ENCODE assay signal across 18 mouse cellular contexts in genomic region chr7:121351688-121352087, GRCm38 (mm10). TPM values are rescaled to one million over a fixed set of nuclear protein-coding genes. Genes with fewer than 3 reads are reported as not detected.
"Had no signal": no experiment of that assay in that cellular context is flagged by ENCODE, and none has a peak within 500 bp of the region (broad histone marks: within the 10 kb centered on the region; RNA-seq: fewer than 3 reads in every experiment).

No protein-coding gene starts in this region.

- H3K27me3 ChIP-seq: neural tube, embryonic 13.5 days; neural tube, embryonic 15.5 days; stomach, embryonic 15.5 days had no signal

- H3K27ac ChIP-seq: neural tube, embryonic 13.5 days; neural tube, embryonic 15.5 days; stomach, embryonic 15.5 days; stomach, postnatal 0 days had no signal

- DNase-seq: retina, postnatal 1 day; right cerebral cortex, adult 18-20 months; right cerebral cortex, postnatal 14 days; right cerebral cortex, postnatal 25 days; right cerebral cortex, postnatal 4 days; spleen, adult 18-20 months; thymus, adult 18-20 months; thymus, adult 2 months; thymus, postnatal 14 days; thymus, postnatal 25 days; thymus, postnatal 36 days; thymus, postnatal 4 days had no signal

- H3K4me2 ChIP-seq: neural tube, embryonic 13.5 days; neural tube, embryonic 15.5 days; stomach, embryonic 15.5 days had no signal

- H3K36me3 ChIP-seq: neural tube, embryonic 13.5 days; neural tube, embryonic 15.5 days; stomach, embryonic 15.5 days had no signal

- H3K4me1 ChIP-seq: neural tube, embryonic 13.5 days; neural tube, embryonic 15.5 days; stomach, embryonic 15.5 days had no signal

- H3K9ac ChIP-seq: neural tube, embryonic 13.5 days; neural tube, embryonic 15.5 days; stomach, embryonic 15.5 days had no signal

- H3K9me3 ChIP-seq: neural tube, embryonic 13.5 days; neural tube, embryonic 15.5 days; stomach, embryonic 15.5 days had no signal

- H3K4me3 ChIP-seq: neural tube, embryonic 13.5 days; neural tube, embryonic 15.5 days; stomach, embryonic 15.5 days had no signal

RNA-seq across cellular contexts. Expression of gene Hs3st2, which starts 40.0 kb away (rescaled TPM):
- total RNA-seq: neutrophil, adult 5-6 weeks had no signal
- polyA plus RNA-seq: thymus, postnatal 0 days had no signal
